Mouse (Mus musculus): ENCODE measurements around the gene Krtap5-5. TPM values are rescaled to one million over a fixed set of nuclear protein-coding genes. Genes with fewer than 3 reads are reported as not detected.
"Not testable (repeated sequence)": the region's sequence is repeated elsewhere in the genome, so short reads cannot be mapped to it uniquely, and the experiment has no call there.

Gene Krtap5-5
- not detected in 2 replicates for polyA plus RNA-seq (2016; fragmentation: Nextera tagmentation; extraction: Ambion mirVana)

DNA sequence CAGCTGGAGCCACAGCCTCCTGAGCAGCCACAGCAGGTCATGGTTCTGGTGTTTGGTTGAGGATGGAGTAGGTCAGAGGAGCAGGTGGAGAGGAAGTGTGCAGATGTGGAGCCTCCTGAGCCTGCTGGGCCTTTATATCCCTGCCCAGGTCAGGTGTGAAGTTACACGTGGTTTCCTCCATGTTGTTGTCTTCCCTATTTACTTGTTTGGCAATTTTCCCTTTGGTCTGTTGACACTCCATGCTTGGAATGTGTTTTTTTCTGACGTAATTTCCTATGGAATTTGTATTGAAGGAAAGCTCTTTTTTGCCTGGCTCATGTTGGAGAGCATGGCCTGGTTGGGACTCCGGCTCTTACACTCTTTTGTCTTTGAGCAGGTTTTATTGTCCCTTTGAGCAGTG, at the start of gene Krtap5-5:
Krtap5-5 (minus strand) TSS at position 101 of the 400 bp plus-strand sequence.
- H3K36me3 ChIP-seq; H3K4me3 ChIP-seq; H3K9me3 ChIP-seq (replicated peaks); H3K4me1 ChIP-seq; H3K27ac ChIP-seq; H3K4me2 ChIP-seq; H3K27me3 ChIP-seq (replicated peaks); H3K9ac ChIP-seq; ATAC-seq: not testable (repeated sequence)
- WGBS (ENCODE audit: insufficient replicate concordance) = 43% methylated on average over 3 of the region's 3 CpGs

DNA sequence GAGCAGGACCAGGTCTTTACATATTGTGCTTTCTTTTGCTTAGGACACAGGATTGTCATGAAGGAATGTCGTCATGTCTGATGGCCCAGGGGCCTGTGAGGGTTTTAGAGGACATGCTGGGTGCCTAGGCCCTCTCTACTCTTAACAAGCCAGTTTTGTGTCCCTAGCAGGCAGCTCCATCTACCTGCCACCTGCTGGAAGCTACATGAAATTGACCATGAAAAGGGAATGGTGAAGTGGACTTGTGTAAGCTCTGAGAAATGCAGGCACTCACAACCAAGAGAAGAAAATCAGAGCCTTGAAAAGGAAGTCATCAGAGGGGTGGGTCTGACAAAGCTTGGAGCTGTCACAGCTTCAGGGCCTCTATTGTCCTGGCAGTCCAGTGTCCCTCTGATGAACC, 49.5 kb upstream of the Krtap5-5 start:
- H3K36me3 ChIP-seq; H3K4me2 ChIP-seq; ATAC-seq; H3K9ac ChIP-seq; H3K4me3 ChIP-seq; H3K9me3 ChIP-seq (replicated peaks); H3K4me1 ChIP-seq; H3K27ac ChIP-seq: not testable (repeated sequence)
- 57% methylated on average over 1 of the region's 1 CpGs for WGBS (ENCODE audit: insufficient replicate concordance)
- peaks cover 40% of the 10 kb centered on the region for H3K27me3 ChIP-seq (replicated peaks)

DNA sequence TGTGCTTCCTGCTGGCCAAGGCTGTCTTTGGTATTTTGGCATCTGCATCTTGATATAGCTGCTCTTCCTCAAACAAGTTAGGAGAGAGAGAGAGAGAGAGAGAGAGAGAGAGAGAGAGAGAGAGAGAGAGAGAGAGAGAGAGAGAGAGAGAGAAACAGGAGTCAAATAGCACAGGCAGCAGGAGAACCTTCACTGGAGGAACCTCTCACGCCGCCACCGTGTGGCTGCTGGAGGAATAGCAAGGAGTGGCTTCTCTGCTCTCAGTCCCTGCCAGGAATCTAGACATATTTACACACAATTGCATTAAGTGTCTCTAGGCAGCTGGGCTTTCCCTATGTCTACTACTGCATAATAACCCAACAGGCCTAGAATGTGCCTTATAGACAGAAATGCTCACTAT, 48.4 kb upstream of the Krtap5-5 start:
- not testable (repeated sequence) for H3K9me3 ChIP-seq (replicated peaks); H3K36me3 ChIP-seq; H3K4me3 ChIP-seq; ATAC-seq; H3K27ac ChIP-seq; H3K4me1 ChIP-seq; H3K4me2 ChIP-seq; H3K9ac ChIP-seq
- 2% methylated on average over 3 of the region's 3 CpGs for WGBS (ENCODE audit: insufficient replicate concordance)
- H3K27me3 ChIP-seq (replicated peaks) = peaks cover 29% of the 10 kb centered on the region

DNA sequence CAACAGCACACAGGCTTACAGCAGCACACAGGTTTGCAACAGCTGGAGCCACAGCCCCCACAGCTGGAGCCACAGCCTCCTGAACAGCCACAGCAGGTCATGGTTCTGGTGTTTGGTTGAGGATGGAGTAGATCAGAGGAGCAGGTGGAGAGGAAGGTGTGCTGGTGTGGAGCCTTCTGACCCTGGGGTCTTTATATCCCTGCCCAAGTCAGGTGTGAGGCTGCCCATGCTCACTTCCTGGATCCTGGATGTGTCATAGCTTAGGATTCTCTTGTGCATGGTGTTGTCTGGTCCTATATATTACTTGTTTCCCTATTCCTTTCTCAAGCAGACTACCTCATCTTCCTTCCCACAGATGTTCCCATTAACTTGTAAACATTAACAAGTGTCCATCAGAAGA, 44.5 kb upstream of the Krtap5-5 start, which contains the start of gene Gm4559:
Gm4559 (minus strand) TSS at position 101 of the 400 bp plus-strand sequence.
- H3K36me3 ChIP-seq; H3K9me3 ChIP-seq (replicated peaks); H3K4me1 ChIP-seq; H3K4me3 ChIP-seq; H3K27me3 ChIP-seq (replicated peaks); H3K9ac ChIP-seq; H3K4me2 ChIP-seq; ATAC-seq; H3K27ac ChIP-seq: not testable (repeated sequence)

DNA sequence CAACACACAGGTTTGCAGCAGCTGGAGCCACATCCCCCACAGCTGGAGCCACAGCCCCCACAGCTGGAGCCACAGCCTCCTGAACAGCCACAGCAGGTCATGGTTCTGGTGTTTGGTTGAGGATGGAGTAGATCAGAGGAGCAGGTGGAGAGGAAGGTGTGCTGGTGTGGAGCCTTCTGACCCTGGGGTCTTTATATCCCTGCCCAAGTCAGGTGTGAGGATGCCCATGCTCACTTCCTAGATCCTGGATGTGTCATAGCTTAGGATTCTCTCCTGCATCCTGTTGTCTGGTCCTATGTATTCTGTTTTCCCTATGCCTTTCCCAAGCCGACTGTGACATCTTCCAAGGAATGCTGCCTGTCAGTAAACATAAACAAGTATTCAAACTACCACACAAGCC, 28.5 kb upstream of the Krtap5-5 start, which contains the start of gene Gm2431:
Gm2431 (minus strand) TSS at position 101 of the 400 bp plus-strand sequence.
- not testable (repeated sequence) for H3K36me3 ChIP-seq; H3K27me3 ChIP-seq (replicated peaks); H3K27ac ChIP-seq; H3K9me3 ChIP-seq (replicated peaks); H3K9ac ChIP-seq; H3K4me3 ChIP-seq; H3K4me1 ChIP-seq; H3K4me2 ChIP-seq; ATAC-seq
- WGBS (ENCODE audit: insufficient replicate concordance) = 25% methylated on average over 1 of the region's 1 CpGs

DNA sequence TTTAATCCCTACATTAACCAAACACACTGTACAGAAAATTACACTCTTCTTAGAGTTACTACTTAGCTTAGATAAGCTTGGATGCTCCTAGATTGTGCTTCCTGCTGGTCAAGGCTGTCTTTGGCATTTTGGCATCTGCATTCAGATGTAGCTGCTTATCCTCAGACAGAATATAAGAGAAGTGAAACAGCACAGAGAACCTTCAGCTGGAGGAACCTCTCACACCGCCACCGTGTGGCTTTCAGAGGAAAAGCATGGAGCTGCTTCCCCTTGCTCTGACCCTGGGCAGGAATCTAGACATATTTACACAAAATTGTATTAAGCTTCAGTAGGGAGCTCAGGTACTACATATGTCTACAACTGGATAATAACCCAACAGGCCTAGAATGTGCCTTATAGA, 25.7 kb upstream of the Krtap5-5 start:
- Histone ChIP-seq H3K4me3 (no peak overlapping the region), H3K27ac (no peak overlapping the region), H3K9ac (no peak overlapping the region), H3K4me2 (no peak overlapping the region), H3K36me3 (no peaks in the 10 kb centered on the region), H3K9me3 (replicated peaks) (no peaks in the 10 kb centered on the region), H3K4me1 (no peaks in the 10 kb centered on the region), H3K27me3 (replicated peaks) (peaks cover 13% of the 10 kb centered on the region)
- ATAC-seq = no peak
- 4% methylated on average over 2 of the region's 2 CpGs for WGBS (ENCODE audit: insufficient replicate concordance)

DNA sequence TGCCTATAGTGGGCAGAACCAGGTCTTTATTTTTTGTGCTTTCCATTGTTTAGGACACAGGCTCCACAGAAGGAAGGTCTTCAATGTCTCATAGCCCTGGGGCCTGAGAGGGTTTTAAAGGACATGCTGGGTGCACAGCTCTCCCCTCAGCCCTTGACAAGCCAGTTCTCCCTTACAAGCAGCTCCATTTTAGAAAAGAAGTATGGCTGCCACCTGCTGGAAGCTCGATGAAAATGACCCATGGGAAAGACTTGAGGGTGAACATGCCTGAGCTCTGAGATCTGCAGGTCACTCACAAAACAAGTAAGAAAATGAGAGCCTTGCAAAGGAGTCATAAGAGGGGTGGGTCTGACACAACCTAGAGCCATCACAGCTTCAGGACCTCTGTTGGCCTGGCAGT, 20.1 kb upstream of the Krtap5-5 start:
- Histone ChIP-seq H3K4me1 (no peaks in the 10 kb centered on the region), H3K9ac (no peak overlapping the region), H3K4me3 (no peak overlapping the region), H3K4me2 (no peak overlapping the region), H3K9me3 (replicated peaks) (no peaks in the 10 kb centered on the region), H3K36me3 (no peaks in the 10 kb centered on the region), H3K27ac (no peak overlapping the region), H3K27me3 (replicated peaks) (peaks cover 10% of the 10 kb centered on the region)
- no peak for ATAC-seq
- 0% methylated on average over 1 of the region's 1 CpGs for whole genome bisulfite sequencing (ENCODE audit: insufficient replicate concordance)

DNA sequence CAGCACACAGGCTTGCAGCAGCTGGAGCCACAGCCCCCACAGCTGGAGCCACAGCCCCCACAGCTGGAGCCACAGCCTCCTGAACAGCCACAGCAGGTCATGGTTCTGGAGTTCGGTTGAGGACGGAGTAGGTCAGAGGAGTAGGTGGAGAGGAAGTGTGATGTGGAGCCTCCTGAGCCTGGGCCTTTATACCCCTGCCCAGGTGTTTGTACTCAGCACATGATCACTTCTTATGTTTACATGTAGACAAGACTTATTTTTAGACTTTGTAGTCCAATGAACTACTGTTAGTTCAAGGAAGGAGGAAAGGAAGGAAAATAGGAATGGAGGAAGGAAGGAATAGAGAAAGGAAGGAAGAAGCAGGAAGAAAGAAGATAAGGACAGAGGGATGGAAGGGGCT, 11.2 kb upstream of the Krtap5-5 start, which contains the start of gene Gm40460:
Gm40460 (minus strand) TSS at position 101 of the 400 bp plus-strand sequence.
- no peaks in the 10 kb centered on the region for H3K4me1 ChIP-seq
- no peaks in the 10 kb centered on the region for H3K36me3 ChIP-seq
- ATAC-seq = no peak
- WGBS (ENCODE audit: insufficient replicate concordance) = 45% methylated on average over 2 of the region's 2 CpGs
- H3K27me3 ChIP-seq (replicated peaks) = no peaks in the 10 kb centered on the region
- no peak within 1 kb of the TSS for H3K9ac ChIP-seq
- H3K9me3 ChIP-seq (replicated peaks) = peaks cover 5% of the 10 kb centered on the region; the same call in 1 of the 2 replicates
- no peak within 1 kb of the TSS for H3K4me2 ChIP-seq
- no peak within 1 kb of the TSS for H3K27ac ChIP-seq
- H3K4me3 ChIP-seq = no peak within 1 kb of the TSS

DNA sequence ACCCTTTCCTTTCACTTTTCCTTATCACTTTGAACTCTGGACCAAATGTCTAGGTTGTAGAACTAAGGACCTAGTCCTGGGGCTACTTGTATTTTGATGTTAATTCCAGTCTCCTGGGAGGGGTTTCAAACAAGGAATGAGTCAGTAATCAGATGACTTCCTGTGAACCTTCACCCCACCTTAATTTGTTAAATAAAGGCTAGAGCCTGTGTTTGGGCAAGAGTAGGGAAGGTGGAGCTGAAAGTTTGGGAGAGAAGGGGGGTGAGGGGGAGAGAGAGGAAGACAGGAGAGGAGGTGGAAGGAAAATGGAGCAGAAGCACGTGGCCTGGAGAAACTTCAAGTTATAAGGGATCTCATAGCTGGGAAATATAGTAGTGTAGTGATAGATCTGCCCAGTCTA, 1.8 kb upstream of the Krtap5-5 start:
- no peak overlapping the region for H3K4me2 ChIP-seq
- no peak for ATAC-seq
- H3K27ac ChIP-seq = no peak overlapping the region
- no peak overlapping the region for H3K4me3 ChIP-seq
- peaks cover 5% of the 10 kb centered on the region; the same call in 1 of the 2 replicates for H3K9me3 ChIP-seq (replicated peaks)
- H3K36me3 ChIP-seq = no peaks in the 10 kb centered on the region
- no peaks in the 10 kb centered on the region for H3K27me3 ChIP-seq (replicated peaks)
- 38% methylated on average over 1 of the region's 1 CpGs for WGBS (ENCODE audit: insufficient replicate concordance)
- no peaks in the 10 kb centered on the region for H3K4me1 ChIP-seq
- H3K9ac ChIP-seq = no peak overlapping the region

DNA sequence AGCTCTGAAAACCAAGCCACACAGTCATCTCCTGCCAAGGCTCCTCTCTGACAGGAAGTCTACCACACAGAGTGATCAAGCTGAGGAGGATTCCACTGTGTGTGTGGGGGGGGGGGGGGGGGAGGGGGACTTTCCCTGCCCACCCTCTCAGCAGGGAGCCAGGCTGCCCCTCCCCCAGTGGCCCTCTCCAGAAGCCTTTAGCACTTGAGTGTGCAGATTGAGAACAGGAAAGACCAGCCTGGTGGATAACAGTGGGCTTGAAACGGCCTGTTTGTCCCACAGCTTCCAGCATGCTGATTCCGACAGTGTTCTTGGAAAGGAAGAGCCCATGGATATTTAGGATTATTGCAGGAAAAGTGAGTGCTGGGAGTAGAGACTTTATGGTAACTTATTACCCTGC, 5.3 kb downstream of the Krtap5-5 start:
- Histone ChIP-seq H3K4me3 (no peak overlapping the region), H3K36me3 (no peaks in the 10 kb centered on the region), H3K9me3 (replicated peaks) (no peaks in the 10 kb centered on the region), H3K4me2 (no peak overlapping the region), H3K27ac (no peak overlapping the region), H3K27me3 (replicated peaks) (no peaks in the 10 kb centered on the region; the same call in 1 of the 2 replicates), H3K9ac (no peak overlapping the region), H3K4me1 (0 out of 2 replicates have a peak, but pooled peaks cover 3% of the 10 kb centered on the region)
- WGBS (ENCODE audit: insufficient replicate concordance) = 30% methylated on average over 2 of the region's 2 CpGs
- ATAC-seq = no peak

DNA sequence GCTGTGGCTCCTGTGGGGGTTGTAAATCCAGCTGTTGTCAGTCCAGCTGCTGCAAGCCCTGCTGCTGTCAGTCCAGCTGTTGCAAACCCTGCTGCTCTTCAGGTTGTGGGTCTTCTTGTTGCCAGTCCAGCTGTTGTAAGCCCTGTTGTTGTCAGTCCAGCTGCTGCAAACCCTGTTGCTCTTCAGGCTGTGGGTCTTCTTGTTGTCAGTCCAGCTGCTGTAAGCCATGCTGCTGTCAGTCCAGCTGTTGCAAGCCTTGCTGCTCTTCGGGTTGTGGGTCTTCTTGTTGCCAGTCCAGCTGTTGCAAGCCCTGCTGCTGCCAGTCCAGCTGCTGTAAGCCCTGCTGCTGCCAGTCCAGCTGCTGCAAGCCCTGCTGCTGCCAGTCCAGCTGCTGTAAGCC, 17.6 kb downstream of the Krtap5-5 start:
- not testable (repeated sequence) for H3K36me3 ChIP-seq; H3K9me3 ChIP-seq (replicated peaks); H3K27me3 ChIP-seq (replicated peaks); ATAC-seq; H3K4me1 ChIP-seq; H3K27ac ChIP-seq; H3K4me3 ChIP-seq; H3K9ac ChIP-seq; H3K4me2 ChIP-seq
- 36% methylated on average over 1 of the region's 1 CpGs for WGBS (ENCODE audit: insufficient replicate concordance)

DNA sequence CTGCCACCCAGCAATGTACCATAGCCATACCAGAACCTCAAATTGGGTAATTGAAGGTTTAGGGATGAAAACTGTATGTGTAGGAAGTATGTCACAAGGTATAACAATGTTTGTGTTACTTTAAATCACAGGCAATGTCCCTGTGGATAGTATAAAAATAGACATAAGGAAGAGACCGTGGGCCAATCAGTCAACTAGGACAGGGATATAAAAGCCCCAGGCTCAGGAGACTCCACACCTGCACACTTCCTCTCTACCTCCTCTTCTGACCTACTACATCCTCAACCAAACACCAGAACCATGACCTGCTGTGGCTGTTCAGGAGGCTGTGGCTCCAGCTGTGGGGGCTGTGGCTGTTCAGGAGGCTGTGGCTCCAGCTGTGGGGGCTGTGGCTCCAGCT, 18.2 kb downstream of the Krtap5-5 start, which contains the start of gene Gm7579:
Gm7579 (plus strand) TSS at position 301 of the 400 bp plus-strand sequence.
- no peak within 1 kb of the TSS for H3K27ac ChIP-seq
- no peak for ATAC-seq
- H3K4me1 ChIP-seq = no peaks in the 10 kb centered on the region
- H3K4me2 ChIP-seq = no peak within 1 kb of the TSS
- 0 out of 2 replicates have a peak, but pooled peaks cover 3% of the 10 kb centered on the region for H3K27me3 ChIP-seq (replicated peaks)
- no peak within 1 kb of the TSS for H3K4me3 ChIP-seq
- no peaks in the 10 kb centered on the region for H3K36me3 ChIP-seq
- no peak within 1 kb of the TSS for H3K9ac ChIP-seq
- H3K9me3 ChIP-seq (replicated peaks) = no peaks in the 10 kb centered on the region
- WGBS (ENCODE audit: insufficient replicate concordance) = 45% methylated on average over 1 of the region's 1 CpGs

DNA sequence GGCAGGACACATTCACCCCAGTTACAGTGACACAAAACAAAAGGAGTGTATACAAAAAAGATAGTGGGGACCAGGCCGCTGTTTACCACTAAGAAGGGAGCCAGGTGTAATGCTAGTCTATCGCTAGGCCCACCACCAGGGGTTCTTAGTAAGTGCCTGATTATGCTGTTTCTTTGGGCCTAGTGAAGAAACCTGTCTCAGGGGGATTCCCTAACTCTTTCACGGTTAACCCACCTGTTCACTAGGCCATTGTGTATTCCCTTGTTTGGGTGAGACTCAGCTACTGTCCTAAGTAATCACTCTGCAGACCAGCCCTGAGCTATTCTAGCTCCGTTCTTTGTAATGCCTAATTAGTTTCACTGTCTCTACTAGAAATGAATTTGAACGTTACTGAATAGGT, 22.9 kb downstream of the Krtap5-5 start:
- not testable (repeated sequence) for H3K4me3 ChIP-seq; H3K4me2 ChIP-seq; H3K4me1 ChIP-seq; H3K36me3 ChIP-seq; H3K27ac ChIP-seq; ATAC-seq; H3K9ac ChIP-seq; H3K9me3 ChIP-seq (replicated peaks); H3K27me3 ChIP-seq (replicated peaks)
- WGBS (ENCODE audit: insufficient replicate concordance) = 60% methylated on average over 5 of the region's 5 CpGs
